Mouse (Mus musculus) thymus, adult 2 months (tissue): ENCODE data around the gene Taf5l.

ENCODE experiments used
- CTCF ChIP-seq: fragments of 200-500 bp; IDR thresholded peaks from 2 replicates; pipeline ENCODE4 v1.5.1; 2012; ENCODE audit warnings: mild to moderate bottlenecking, control low read depth, low read length, moderate library complexity, borderline replicate concordance; ENCODE audit not compliant: control insufficient read depth, poor library complexity, insufficient read depth; ENCODE audit errors: extremely low read depth
- POLR2A ChIP-seq: fragments of 200-500 bp; IDR thresholded peaks from 2 replicates; pipeline ENCODE4 v1.6.1; 2012; ENCODE audit warnings: mild to moderate bottlenecking, low read length, control low read depth, moderate library complexity; ENCODE audit not compliant: control insufficient read depth, poor library complexity, insufficient read depth; ENCODE audit errors: extremely low read depth

- TF ChIP-seq CTCF (no peak), POLR2A (no peak)
Observed at GRCm38 (mm10) chr8:124011989-124012586, 9.1 kb downstream of the Taf5l start.
